Mouse (Mus musculus) hindbrain, embryonic 16.5 days (tissue): Measurements from ENCODE around the gene Ston2. TPM values are rescaled to one million over a fixed set of nuclear protein-coding genes. Genes with fewer than 3 reads are reported as not detected.
"Not testable (repeated sequence)": the region's sequence is repeated elsewhere in the genome, so short reads cannot be mapped to it uniquely, and the experiment has no call there.

Experiments used
- ATAC-seq: fragments of 200-750 bp; cut with Nextera tagmentation; 2 replicates; pipeline ENCODE4 v1.8.0; 2017; ENCODE audit warnings: moderate TSS enrichment, moderate library complexity
- H3K27ac ChIP-seq: fragments of 300-500 bp; sonication (generic); 2 replicates; pipeline ENCODE4 v1.5.1; 2014; ENCODE audit warnings: low read depth, mild to moderate bottlenecking, control low read depth, low read length, moderate library complexity
- H3K27me3 ChIP-seq: fragments of 300-500 bp; sonication (generic); replicated peaks from 2 replicates; pipeline ENCODE4 v1.6.1; 2014; ENCODE audit warnings: low read length; ENCODE audit not compliant: control insufficient read depth, insufficient read depth
- H3K36me3 ChIP-seq: fragments of 300-500 bp; sonication (generic); 2 replicates; pipeline ENCODE4 v1.6.1; 2014; ENCODE audit warnings: mild to moderate bottlenecking, low read length, moderate library complexity, mixed read lengths; ENCODE audit not compliant: control insufficient read depth, insufficient read depth
- H3K4me1 ChIP-seq: fragments of 300-500 bp; sonication (generic); 2 replicates; pipeline ENCODE4 v1.6.1; 2014; ENCODE audit warnings: low read depth, low read length; ENCODE audit not compliant: control insufficient read depth, insufficient read depth
- H3K4me2 ChIP-seq: fragments of 300-500 bp; sonication (generic); 2 replicates; pipeline ENCODE4 v1.6.1; 2014; ENCODE audit warnings: mild to moderate bottlenecking, low read length, control low read depth, moderate library complexity
- H3K4me3 ChIP-seq: fragments of 300-500 bp; sonication (generic); 2 replicates; pipeline ENCODE4 v1.5.1; 2014; ENCODE audit warnings: mild to moderate bottlenecking, low read length, control low read depth, moderate library complexity
- H3K9ac ChIP-seq: fragments of 300-500 bp; sonication (generic); 2 replicates; pipeline ENCODE4 v1.6.1; 2014; ENCODE audit warnings: low read depth, mild to moderate bottlenecking, control low read depth, low read length, moderate library complexity
- H3K9me3 ChIP-seq: fragments of 300-500 bp; sonication (generic); 2 replicates; pipeline ENCODE4 v1.6.1; 2014; ENCODE audit warnings: mild to moderate bottlenecking, low read length, moderate library complexity; ENCODE audit not compliant: control insufficient read depth
- WGBS: fragments of 180-500 bp; shearing (Covaris S2); extraction: QIAGEN DNeasy Blood & Tissue Kit; methylation state at CpG from one replicate; pipeline ENCODE4 v1.1.7; 2014; 5-methylcytosine and 5-hydroxymethylcytosine counted together
- polyA plus RNA-seq: library from polyadenylated mRNA; unstranded; fragments of >200 nt; fragmentation: Nextera tagmentation; extraction: Ambion mirVana; gene quantifications from 2 replicates; pipeline ENCODE4 v1.2.1, GENCODE M21; 2015

Ston2 gene
- polyA plus RNA-seq, 1 experiment from 2014 or later: 7.1 TPM

GRCm38 (mm10) chr12:91798720-91799378, 10.7 kb upstream of the Ston2 start:
- 79% methylated on average over 6 of the region's 6 CpGs for WGBS
- H3K36me3 ChIP-seq: no peaks in the 10 kb centered on the region
- H3K4me1 ChIP-seq: no peaks in the 10 kb centered on the region
- H3K27ac ChIP-seq: no peak overlapping the region
- no peak overlapping the region for H3K9ac ChIP-seq
- no peak overlapping the region for H3K4me2 ChIP-seq
- H3K27me3 ChIP-seq: no peaks in the 10 kb centered on the region
- ATAC-seq: peak; percentile 40; the same call in 1 of the 2 replicates
- no peak overlapping the region for H3K4me3 ChIP-seq
- no peaks in the 10 kb centered on the region for H3K9me3 ChIP-seq

GRCm38 (mm10) chr12:91796774-91797173, 8.6 kb upstream of the Ston2 start:
- 68% methylated on average over 4 of the region's 4 CpGs for WGBS
- Histone ChIP-seq H3K4me3 (no peak overlapping the region), H3K36me3 (no peaks in the 10 kb centered on the region), H3K9me3 (no peaks in the 10 kb centered on the region), H3K4me1 (no peaks in the 10 kb centered on the region), H3K9ac (no peak overlapping the region), H3K4me2 (no peak overlapping the region), H3K27me3 (no peaks in the 10 kb centered on the region), H3K27ac (no peak overlapping the region)
- no peak for ATAC-seq

GRCm38 (mm10) chr12:91793266-91793665, 5.1 kb upstream of the Ston2 start:
- Histone ChIP-seq H3K36me3 (no peaks in the 10 kb centered on the region), H3K4me1 (no peaks in the 10 kb centered on the region), H3K27me3 (no peaks in the 10 kb centered on the region), H3K4me2 (no peak overlapping the region), H3K27ac (no peak overlapping the region), H3K9me3 (no peaks in the 10 kb centered on the region), H3K9ac (no peak overlapping the region), H3K4me3 (no peak overlapping the region)
- WGBS: 76% methylated on average over 8 of the region's 8 CpGs
- ATAC-seq: no peak

GRCm38 (mm10) chr12:91791822-91792221, 3.6 kb upstream of the Ston2 start:
- Histone ChIP-seq H3K9ac (no peak overlapping the region), H3K27me3 (no peaks in the 10 kb centered on the region), H3K27ac (no peak overlapping the region), H3K4me3 (no peak overlapping the region), H3K9me3 (no peaks in the 10 kb centered on the region), H3K36me3 (no peaks in the 10 kb centered on the region), H3K4me1 (no peaks in the 10 kb centered on the region), H3K4me2 (no peak overlapping the region)
- 79% methylated on average over 4 of the region's 4 CpGs for WGBS
- no peak for ATAC-seq

GRCm38 (mm10) chr12:91789801-91790200, 1.6 kb upstream of the Ston2 start:
- ATAC-seq: no peak
- no peak overlapping the region for H3K4me2 ChIP-seq
- no peaks in the 10 kb centered on the region for H3K9me3 ChIP-seq
- H3K9ac ChIP-seq: no peak overlapping the region
- no peak overlapping the region for H3K27ac ChIP-seq
- H3K27me3 ChIP-seq: no peaks in the 10 kb centered on the region
- 54% methylated on average over 6 of the region's 6 CpGs for WGBS
- no peaks in the 10 kb centered on the region for H3K36me3 ChIP-seq
- no peak overlapping the region for H3K4me3 ChIP-seq
- H3K4me1 ChIP-seq: no peaks in the 10 kb centered on the region

GRCm38 (mm10) chr12:91788446-91788845, 259 bp upstream of the Ston2 start:
- ATAC-seq, H3K27ac ChIP-seq, H3K4me3 ChIP-seq, H3K27me3 ChIP-seq, H3K9ac ChIP-seq, H3K4me2 ChIP-seq, H3K9me3 ChIP-seq, H3K4me1 ChIP-seq, H3K36me3 ChIP-seq: not testable (repeated sequence)
- WGBS: 70% methylated on average over 3 of the region's 3 CpGs

- Histone ChIP-seq H3K4me3 (no peak overlapping the region), H3K27ac (no peak overlapping the region), H3K27me3 (no peaks in the 10 kb centered on the region), H3K9me3 (no peaks in the 10 kb centered on the region), H3K4me1 (no peaks in the 10 kb centered on the region), H3K4me2 (no peak overlapping the region), H3K9ac (no peak overlapping the region), H3K36me3 (no peaks in the 10 kb centered on the region)
- ATAC-seq: no peak
- 65% methylated on average over 10 of the region's 10 CpGs for WGBS
Observed at GRCm38 (mm10) chr12:91786355-91786754, 1.8 kb downstream of the Ston2 start.

GRCm38 (mm10) chr12:91781432-91781831, 6.8 kb downstream of the Ston2 start:
- WGBS: 90% methylated on average over 5 of the region's 5 CpGs
- no peaks in the 10 kb centered on the region for H3K9me3 ChIP-seq
- peaks cover 13% of the 10 kb centered on the region for H3K4me1 ChIP-seq
- H3K4me3 ChIP-seq: no peak overlapping the region
- H3K27ac ChIP-seq: no peak overlapping the region
- peaks cover 3% of the 10 kb centered on the region; the same call in 1 of the 2 replicates for H3K27me3 ChIP-seq
- H3K4me2 ChIP-seq: no peak overlapping the region
- no peak overlapping the region for H3K9ac ChIP-seq
- no peak for ATAC-seq
- no peaks in the 10 kb centered on the region for H3K36me3 ChIP-seq

GRCm38 (mm10) chr12:91780531-91780930, 7.7 kb downstream of the Ston2 start:
- Histone ChIP-seq H3K4me2 (no peak overlapping the region), H3K4me1 (peaks cover 13% of the 10 kb centered on the region), H3K9ac (no peak overlapping the region), H3K36me3 (no peaks in the 10 kb centered on the region), H3K4me3 (no peak overlapping the region), H3K9me3 (no peaks in the 10 kb centered on the region), H3K27me3 (peaks cover 3% of the 10 kb centered on the region; the same call in 1 of the 2 replicates), H3K27ac (no peak overlapping the region)
- no peak for ATAC-seq
- WGBS: 90% methylated on average over 3 of the region's 3 CpGs
